In the genomic region with DNA sequence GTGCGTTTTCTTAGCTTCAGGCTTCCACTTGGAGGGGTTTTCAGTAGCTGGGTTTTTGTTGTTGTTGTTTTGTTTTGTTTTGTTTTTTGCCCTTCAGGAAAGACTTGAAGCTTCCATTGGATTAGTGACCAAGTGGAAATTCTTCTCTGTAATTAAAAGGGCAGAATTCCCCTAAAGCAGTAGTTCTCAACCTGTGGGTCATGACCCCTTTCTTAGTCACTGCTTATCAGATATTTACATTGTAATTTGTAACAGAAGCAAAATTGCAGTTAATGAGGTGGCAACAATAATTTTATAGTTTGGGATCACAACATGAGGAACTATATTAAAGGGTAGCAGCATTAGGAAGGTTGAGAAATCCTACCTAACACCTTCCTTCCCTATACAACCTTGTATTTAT, we compare ENCODE assay signal across 9 mouse cellular contexts. TPM values are rescaled to one million over a fixed set of nuclear protein-coding genes. Genes with fewer than 3 reads are reported as not detected.
DNase-seq lines count a peak whose midpoint lies in the region; ATAC-seq and TF ChIP-seq lines count a peak whose summit lies in the region.
"Had no signal": no experiment of that assay in that cellular context is flagged by ENCODE, and none has a peak within 500 bp of the region (broad histone marks: within the 10 kb centered on the region; RNA-seq: fewer than 3 reads in every experiment).

No protein-coding gene starts in this region.

- H3K9ac ChIP-seq in heart, embryonic 15.5 days, result peak overlapping the region; percentile 98
- H3K9ac ChIP-seq in hindbrain, embryonic 13.5 days, result peak overlapping the region; percentile 93
- H3K9ac ChIP-seq in midbrain, embryonic 11.5 days (ENCODE audit: low read length), result no peak overlapping the region; the same call in 1 of the 2 replicates

- H3K27me3 ChIP-seq in heart, embryonic 15.5 days, result no peaks in the 10 kb centered on the region
- no peaks in the 10 kb centered on the region for H3K27me3 ChIP-seq in hindbrain, embryonic 13.5 days
- H3K27me3 ChIP-seq in midbrain, embryonic 11.5 days (ENCODE audit: control insufficient read depth, insufficient read depth, low read length), result no peaks in the 10 kb centered on the region

- 16% methylated on average over 1 of the region's 1 CpGs for WGBS in heart, embryonic 15.5 days
- 17% methylated on average over 1 of the region's 1 CpGs for WGBS in hindbrain, embryonic 13.5 days
- WGBS in midbrain, embryonic 11.5 days, result 13% methylated on average over 1 of the region's 1 CpGs

- H3K4me3 ChIP-seq in heart, embryonic 15.5 days, result peak overlapping the region; percentile 96
- peak overlapping the region; percentile 55 for H3K4me3 ChIP-seq in bone marrow macrophage, adult 2 months (ENCODE audit: insufficient read depth, low read length)
- peak overlapping the region; percentile 92 for H3K4me3 ChIP-seq in hindbrain, embryonic 13.5 days
- peak overlapping the region; percentile 84; the same call in 1 of the 2 replicates for H3K4me3 ChIP-seq in midbrain, embryonic 11.5 days (ENCODE audit: low read depth, low read length)

- no peak for DNase-seq in heart, adult 8-10 months (ENCODE audit: low spot score)
- DNase-seq in midbrain, embryonic 11.5 days (ENCODE audit: low spot score, missing footprints), result peak; percentile 80
- no peak for DNase-seq in spleen, postnatal 36 days (ENCODE audit: low spot score in 2 of 2)
- no peak for DNase-seq in thymus, postnatal 25 days
- no peak for DNase-seq in frontal cortex, postnatal 14 days (ENCODE audit: low spot score in 2 of 2)
- DNase-seq: kidney, postnatal 4 days had no signal

- no peak for TF ChIP-seq CTCF in bone marrow macrophage, adult 2 months (IDR thresholded peaks at IDR 0.05; ENCODE audit: low read depth, low read length)

- no peak for ATAC-seq in heart, embryonic 15.5 days (replicated peaks; ENCODE audit: insufficient number of reproducible peaks, insufficient read depth, low FRiP score, low read depth)
- no peak for ATAC-seq in hindbrain, embryonic 13.5 days (ENCODE audit: low FRiP score)
- no peak for ATAC-seq in midbrain, embryonic 11.5 days (ENCODE audit: low FRiP score)

- no peaks in the 10 kb centered on the region for H3K36me3 ChIP-seq in heart, embryonic 15.5 days
- H3K36me3 ChIP-seq in hindbrain, embryonic 13.5 days, result no peaks in the 10 kb centered on the region
- no peaks in the 10 kb centered on the region for H3K36me3 ChIP-seq in midbrain, embryonic 11.5 days (ENCODE audit: control insufficient read depth, insufficient read depth, low read length)

- H3K4me2 ChIP-seq in heart, embryonic 15.5 days, result peak overlapping the region; percentile 69
- H3K4me2 ChIP-seq in hindbrain, embryonic 13.5 days, result peak overlapping the region; percentile 89
- peak overlapping the region; percentile 91 for H3K4me2 ChIP-seq in midbrain, embryonic 11.5 days

- peaks cover 24% of the 10 kb centered on the region for H3K4me1 ChIP-seq in heart, embryonic 15.5 days (replicated peaks)
- peaks cover 12% of the 10 kb centered on the region for H3K4me1 ChIP-seq in bone marrow macrophage, adult 2 months (ENCODE audit: control insufficient read depth, insufficient read depth, low read length)
- H3K4me1 ChIP-seq in hindbrain, embryonic 13.5 days (replicated peaks), result peaks cover 25% of the 10 kb centered on the region
- peaks cover 14% of the 10 kb centered on the region for H3K4me1 ChIP-seq in midbrain, embryonic 11.5 days (ENCODE audit: control insufficient read depth, insufficient read depth, low read length)

- peak overlapping the region; percentile 100 for H3K27ac ChIP-seq in heart, embryonic 15.5 days
- peak overlapping the region; percentile 66 for H3K27ac ChIP-seq in bone marrow macrophage, adult 2 months (ENCODE audit: insufficient read depth, low read depth, low read length)
- peak overlapping the region; percentile 99 for H3K27ac ChIP-seq in hindbrain, embryonic 13.5 days
- no peak overlapping the region for H3K27ac ChIP-seq in midbrain, embryonic 11.5 days (ENCODE audit: low read depth, low read length)

- H3K9me3 ChIP-seq in heart, embryonic 15.5 days (replicated peaks), result no peaks in the 10 kb centered on the region
- H3K9me3 ChIP-seq in hindbrain, embryonic 13.5 days, result no peaks in the 10 kb centered on the region
- no peaks in the 10 kb centered on the region for H3K9me3 ChIP-seq in midbrain, embryonic 11.5 days (ENCODE audit: control insufficient read depth, low read length)

- TF ChIP-seq POLR2A in bone marrow macrophage, adult 2 months (IDR thresholded peaks at IDR 0.05; ENCODE audit: borderline replicate concordance, low read depth, low read length), result no peak

RNA-seq across cellular contexts. Expression of a gene that starts 0.8 kb away (rescaled TPM):
- polyA plus RNA-seq in heart, embryonic 15.5 days (2015; fragmentation: Nextera tagmentation; extraction: Ambion mirVana), result 29.2 and 33.2 TPM in 2 replicates
- total RNA-seq in heart, adult 8-10 months (2022), result 10 to 100 TPM; 32.6 to 39.9 (median 36.0) TPM
- 53.2 and 53.6 TPM in 2 replicates for polyA plus RNA-seq in bone marrow macrophage, adult 2 months (2012; ENCODE audit: insufficient read depth, insufficient read length, missing spikeins)
- 33.5 and 35.6 TPM in 2 replicates for polyA plus RNA-seq in hindbrain, embryonic 13.5 days (2015; fragmentation: Nextera tagmentation; extraction: Ambion mirVana)
- polyA plus RNA-seq in midbrain, embryonic 11.5 days (2014; fragmentation: Nextera tagmentation; extraction: Ambion mirVana), result 31.8 and 33.9 TPM in 2 replicates
